Mouse (Mus musculus) cerebellum, postnatal 25 days (tissue): ENCODE measurements at regions not wholly inside any gene's neighbourhood (a gene's known extent, or its start where the extent isn't known, plus 50 kb on each side); places are given as distances from the start of the nearest gene placed in this dataset.

Experiments
- DNase-seq, 2 experiments: peaks; one replicate each; pipeline ENCODE4 v3.0.0; 2021; ENCODE audit warnings: mixed read lengths in 2 of 2

DNA sequence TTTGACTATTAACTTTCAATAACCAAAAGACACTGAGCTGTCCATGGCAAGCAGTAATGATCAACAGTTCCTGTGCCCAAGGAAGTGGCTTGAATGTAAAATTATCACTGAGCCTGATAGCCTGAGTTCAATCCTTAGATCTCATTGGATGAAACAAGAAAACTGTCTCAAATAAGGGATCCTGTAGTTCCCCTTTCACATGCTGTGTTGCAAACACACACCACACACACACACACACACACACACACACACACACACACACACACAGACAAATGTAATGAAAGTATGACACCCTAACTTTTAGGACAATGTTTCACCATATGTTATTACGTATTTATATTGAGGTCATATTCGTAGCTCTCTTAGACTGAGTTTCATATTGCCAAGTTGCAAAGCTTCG, 1032.7 kb upstream of the Zeb2 start:
- no peak for DNase-seq

DNA sequence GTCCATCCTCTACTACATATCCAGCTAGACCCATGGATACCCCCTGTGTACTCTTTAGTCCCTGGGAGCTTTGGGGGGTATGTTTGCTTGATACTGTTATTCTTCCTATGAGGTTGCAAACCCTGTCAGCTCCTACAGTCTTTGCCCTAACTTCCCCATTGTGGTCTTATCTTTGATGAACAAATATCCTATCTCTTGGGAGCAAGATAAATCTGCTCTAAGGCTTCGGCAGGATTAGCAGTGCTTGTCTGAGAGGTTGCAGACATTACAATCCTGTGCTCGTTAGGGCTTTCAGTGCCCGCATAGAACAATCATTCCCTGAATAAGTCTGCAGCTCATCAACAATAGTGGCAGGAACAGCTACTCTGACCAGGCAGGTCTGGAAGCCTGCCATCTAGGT, 1002.7 kb upstream of the Zeb2 start:
- no peak for DNase-seq

DNA sequence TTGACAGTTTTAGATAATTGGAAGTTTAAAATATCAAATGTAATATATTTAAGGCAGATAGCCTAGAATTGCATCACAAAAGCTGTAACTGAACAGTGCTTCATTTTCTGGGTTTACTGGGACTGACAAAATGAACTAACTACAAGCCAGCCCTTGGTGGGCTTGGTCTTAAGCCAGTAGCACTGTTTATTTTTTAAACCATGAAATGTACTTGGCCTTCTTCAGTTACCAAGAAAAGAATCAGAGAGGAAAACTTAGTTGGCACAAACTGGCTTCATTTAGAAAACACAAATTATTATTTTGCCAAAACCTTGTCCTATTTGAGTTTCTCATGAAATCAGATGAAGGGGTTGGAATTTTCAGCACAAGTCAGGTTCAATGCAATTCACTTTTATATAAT, 989.8 kb upstream of the Zeb2 start:
- DNase-seq: no peak

- DNase-seq: no peak
Measured at GRCm38 (mm10) chr2:46065034-46065802, 948.0 kb upstream of the Zeb2 start.

DNA sequence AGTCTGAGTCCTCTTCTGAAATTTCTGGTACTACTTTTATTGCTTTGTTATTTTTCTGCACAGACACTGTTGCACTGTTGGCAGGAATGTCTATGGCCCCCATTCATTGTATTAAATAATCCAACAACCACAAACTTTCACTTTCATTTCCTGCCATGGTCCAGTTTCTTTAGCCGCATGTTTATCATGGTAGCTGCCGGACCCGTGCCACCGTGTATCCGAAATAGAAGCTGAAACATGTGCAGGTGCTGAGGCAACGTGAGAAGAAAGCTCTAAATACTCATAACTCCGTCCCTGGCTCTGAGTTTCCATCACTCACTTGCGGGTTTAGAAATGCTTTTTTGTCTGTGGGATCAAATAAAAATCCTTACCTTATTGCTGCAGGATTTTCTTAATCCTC, 938.5 kb upstream of the Zeb2 start:
- DNase-seq: no peak

DNA sequence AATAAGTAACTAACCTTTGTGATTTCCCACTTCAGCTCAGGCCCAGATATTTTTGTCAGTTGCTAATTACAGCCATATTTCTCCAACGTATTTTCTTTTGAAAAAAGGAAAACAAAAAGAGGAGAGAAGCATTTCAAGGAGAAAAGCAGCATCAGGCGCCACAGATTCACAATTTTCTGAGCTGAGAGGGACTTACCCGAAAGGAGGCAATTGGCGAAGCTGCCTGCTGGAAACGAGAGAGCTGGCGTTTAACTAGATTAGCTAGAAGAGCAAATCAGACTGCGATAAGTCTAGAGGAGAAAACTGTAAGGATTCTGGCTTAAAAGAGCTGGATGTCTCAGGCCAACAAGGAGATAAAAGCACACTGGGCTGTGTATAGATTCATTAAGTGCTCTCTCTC, 937.7 kb upstream of the Zeb2 start:
- DNase-seq: no peak

DNA sequence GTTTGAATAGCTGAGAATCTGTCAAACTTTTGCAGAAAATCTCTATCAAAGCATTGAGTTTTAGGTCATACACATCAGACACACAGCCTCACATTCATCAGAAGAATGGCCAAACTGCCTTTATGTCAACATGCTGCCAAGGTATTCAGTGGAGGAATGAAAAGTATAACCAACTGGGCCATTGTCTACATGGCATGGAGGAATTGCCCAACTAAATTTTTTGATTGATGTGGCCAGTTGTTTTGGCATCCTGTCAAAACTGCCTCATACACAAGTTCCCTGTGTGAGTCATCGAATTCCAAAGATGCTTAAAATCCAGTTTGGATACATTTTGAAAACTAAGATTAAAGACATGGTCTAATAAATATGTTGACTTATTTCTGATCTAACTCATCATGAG, 904.7 kb upstream of the Zeb2 start:
- DNase-seq: no peak

DNA sequence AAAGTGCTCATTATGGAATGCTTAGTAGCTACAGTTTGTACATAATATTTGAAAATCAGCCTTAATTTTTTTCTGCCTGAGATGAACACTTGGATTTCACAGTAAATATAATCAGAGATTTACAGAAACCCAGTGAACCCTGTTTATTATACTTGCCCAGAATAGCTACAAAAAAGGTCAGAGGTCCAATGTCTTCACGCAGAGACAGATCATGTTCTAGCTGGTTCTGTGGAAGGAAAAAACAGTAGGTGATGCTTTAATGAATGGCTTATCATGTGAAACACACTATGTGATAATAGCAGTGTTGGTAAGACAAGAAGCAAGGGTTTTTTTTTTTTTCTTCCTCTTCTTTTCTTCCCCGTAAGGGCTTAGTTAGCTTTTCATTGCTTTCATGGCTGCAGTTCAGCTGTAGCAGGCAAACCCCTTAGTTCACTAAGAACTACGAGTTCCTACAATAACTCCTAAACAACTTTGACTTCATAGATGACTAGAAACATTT, 896.6 kb upstream of the Zeb2 start:
- no peak for DNase-seq

DNA sequence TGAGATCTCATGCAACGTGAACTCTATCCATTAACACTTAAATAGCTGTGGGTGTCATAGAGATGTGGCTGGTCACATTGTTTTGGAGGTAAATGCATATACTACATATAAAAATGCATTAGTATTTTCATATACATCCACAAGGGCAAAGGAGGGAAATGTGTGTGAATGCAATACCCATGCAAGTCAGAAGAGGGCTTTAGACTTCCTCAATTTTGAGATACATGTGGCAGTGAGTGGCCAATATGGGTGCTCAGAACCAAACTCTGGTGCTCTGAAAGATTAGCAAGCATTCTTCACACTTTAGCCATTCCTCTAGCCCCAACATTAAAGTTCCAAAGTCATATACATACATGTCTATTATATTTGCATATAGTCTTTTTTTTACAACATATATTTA, 895.5 kb upstream of the Zeb2 start:
- DNase-seq: no peak

DNA sequence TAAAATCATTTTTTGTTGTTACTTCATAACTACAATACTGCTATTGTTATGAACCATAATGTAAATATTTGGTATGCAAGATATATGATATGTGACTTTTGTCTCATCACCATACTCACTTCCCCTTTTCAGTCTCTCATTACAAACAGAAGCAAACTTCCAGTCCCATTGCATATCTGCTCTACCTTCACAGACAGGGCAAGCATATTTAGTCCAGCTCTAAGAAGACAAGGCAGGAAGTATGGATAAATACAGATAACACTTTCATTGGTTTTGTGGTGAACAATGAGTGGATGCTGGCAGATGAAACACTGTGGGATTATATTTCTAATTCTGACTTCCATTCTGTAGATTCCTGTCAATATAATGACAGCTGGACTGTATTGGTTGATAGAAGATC, 858.0 kb upstream of the Zeb2 start:
- DNase-seq: no peak

GRCm38 (mm10) chr2:45968635-45969034, 851.4 kb upstream of the Zeb2 start:
- DNase-seq: no peak

- DNase-seq: no peak
Measured at GRCm38 (mm10) chr2:45956792-45957330, 839.7 kb upstream of the Zeb2 start.

DNA sequence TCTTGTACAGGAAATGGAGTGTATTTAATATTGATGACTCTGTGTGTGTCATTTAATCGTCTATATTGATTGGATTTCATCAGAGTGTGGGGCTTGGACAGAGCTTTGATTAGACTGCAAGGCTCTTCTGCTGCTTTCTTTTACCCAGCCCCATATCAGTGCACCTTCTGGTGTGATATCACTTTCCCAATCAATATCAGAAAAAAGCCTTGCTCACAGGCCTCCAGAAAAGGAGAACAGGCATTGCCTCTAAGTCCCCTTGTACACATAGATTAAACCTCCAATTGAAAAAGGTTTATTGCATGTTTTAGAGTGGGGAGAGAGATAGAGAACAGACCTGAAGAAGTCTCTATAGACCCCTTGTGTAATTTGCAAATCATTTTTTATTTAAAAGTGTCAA, 831.6 kb upstream of the Zeb2 start:
- no peak for DNase-seq

GRCm38 (mm10) chr2:45925791-45926480, 808.7 kb upstream of the Zeb2 start:
- DNase-seq: no peak

GRCm38 (mm10) chr2:45908871-45909270, 791.7 kb upstream of the Zeb2 start:
- no peak for DNase-seq

GRCm38 (mm10) chr2:45904623-45905235, 787.5 kb upstream of the Zeb2 start:
- DNase-seq: no peak

- DNase-seq: no peak
Measured at GRCm38 (mm10) chr2:45904090-45904489, 786.9 kb upstream of the Zeb2 start.

DNA sequence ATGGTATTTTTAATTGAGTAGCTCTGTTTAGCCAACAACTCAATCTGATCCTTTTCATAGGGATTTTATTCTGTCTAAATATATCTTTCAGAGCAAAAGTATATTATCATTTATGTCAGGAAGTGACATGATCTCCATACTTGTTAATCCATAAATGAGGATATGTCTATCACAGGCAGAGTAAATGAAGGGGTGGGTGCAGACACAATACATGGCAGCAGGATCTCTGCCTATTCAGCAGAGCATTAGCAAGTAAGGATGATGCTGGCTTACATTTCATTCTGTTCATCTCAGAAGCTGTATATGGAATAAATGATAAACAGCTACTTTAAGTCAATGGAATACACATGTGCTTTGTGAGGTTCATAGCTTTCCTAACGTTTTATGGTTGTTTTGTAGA, 786.2 kb upstream of the Zeb2 start:
- no peak for DNase-seq

DNA sequence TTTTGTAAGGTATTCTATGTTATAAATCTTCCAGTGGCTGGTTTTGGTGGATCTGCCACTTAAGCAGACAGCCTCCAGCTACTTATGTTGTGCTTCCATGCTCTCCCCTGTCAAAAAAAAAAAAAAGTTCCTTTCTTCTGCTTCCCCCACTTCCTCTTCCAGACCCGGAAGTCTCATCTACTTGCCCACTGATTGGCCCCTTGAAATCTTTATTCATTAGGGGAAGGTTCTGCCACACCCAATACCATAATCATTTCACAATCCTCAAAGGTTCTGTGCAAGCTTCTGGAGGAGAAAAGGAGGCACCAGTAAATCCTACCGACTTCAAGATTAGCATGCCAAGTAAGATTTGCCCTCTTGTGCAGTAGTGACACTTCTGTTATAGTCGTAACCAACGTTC, 784.7 kb upstream of the Zeb2 start:
- DNase-seq: no peak

- no peak for DNase-seq
Measured at GRCm38 (mm10) chr2:45884680-45885079, 767.5 kb upstream of the Zeb2 start.

DNA sequence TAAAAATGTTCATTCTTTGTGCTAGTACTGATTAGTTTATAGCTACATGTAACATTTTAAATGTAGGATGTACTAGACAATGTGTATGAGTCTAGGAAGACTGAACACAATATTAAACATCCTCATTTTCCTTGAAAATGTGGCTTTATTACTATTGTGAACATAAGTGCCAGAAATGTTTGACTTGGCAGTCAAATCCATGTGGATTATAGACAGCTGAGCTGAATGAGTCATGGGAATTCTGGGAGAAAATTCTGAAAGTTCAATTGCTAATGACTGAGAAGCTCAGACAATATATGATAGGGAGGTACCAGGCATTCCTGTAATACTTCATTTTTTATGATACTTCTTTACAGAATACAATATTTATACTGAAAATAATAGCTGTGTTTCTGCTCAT, 761.5 kb upstream of the Zeb2 start:
- no peak for DNase-seq

GRCm38 (mm10) chr2:45859901-45860331, 742.7 kb upstream of the Zeb2 start:
- DNase-seq: peak; percentile 23 to 29

DNA sequence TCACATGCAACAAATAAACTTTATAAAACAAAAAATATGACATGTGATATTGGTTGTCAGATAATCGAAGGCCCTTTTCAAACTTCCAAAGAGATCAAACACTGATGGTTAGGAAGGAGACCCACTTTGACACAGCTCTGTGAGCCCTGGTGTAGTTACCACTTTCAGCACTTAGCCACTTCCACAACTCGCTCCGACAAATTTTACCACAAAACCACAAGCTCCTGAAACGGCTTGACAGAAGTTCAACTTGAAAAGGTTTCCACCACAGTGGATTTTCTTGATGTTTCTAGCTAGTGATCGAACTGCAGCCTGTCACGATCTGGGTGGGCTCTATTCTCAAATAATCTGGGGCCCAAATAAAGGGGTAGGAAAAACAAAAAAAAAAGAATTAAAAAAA, 742.2 kb upstream of the Zeb2 start:
- no peak for DNase-seq
